Mouse (Mus musculus) CH12.LX (cell line): ENCODE measurements around the gene Poln. TPM values are rescaled to one million over a fixed set of nuclear protein-coding genes. Genes with fewer than 3 reads are reported as not detected.

ENCODE experiments used
- DNase-seq: peaks from one replicate; pipeline ENCODE4 v3.0.0-alpha.2; 2013; ENCODE audit errors: extremely low read depth
- H3K27ac ChIP-seq: 2 replicates; pipeline ENCODE4 v1.5.1; 2012; ENCODE audit warnings: low read depth, mild to moderate bottlenecking, control low read depth, moderate library complexity; ENCODE audit not compliant: insufficient read depth
- H3K27me3 ChIP-seq: replicated peaks from 2 replicates; pipeline ENCODE3; 2012; ENCODE audit warnings: inconsistent platforms
- H3K36me3 ChIP-seq, 2 experiments: replicated peaks in 1 of 2; 2 replicates each; pipeline versions ENCODE3 to v1.6.1; 2012; ENCODE audit warnings: inconsistent platforms in 1 of 2, low read length in 1 of 2, mild to moderate bottlenecking in 1 of 2, mixed read lengths in 1 of 2, moderate library complexity in 1 of 2; ENCODE audit not compliant: control insufficient read depth in 1 of 2, insufficient read depth in 1 of 2
- H3K4me1 ChIP-seq, 2 experiments: 2 replicates each; pipeline ENCODE4 v1.6.1; 2012; ENCODE audit warnings: inconsistent platforms in 1 of 2, moderate library complexity in 1 of 2; ENCODE audit not compliant: insufficient read depth in 2 of 2, control insufficient read depth in 1 of 2
- H3K4me2 ChIP-seq: 2 replicates; pipeline ENCODE4 v1.6.1; 2012; ENCODE audit warnings: low read depth, mild to moderate bottlenecking, control low read depth; ENCODE audit not compliant: poor library complexity, insufficient read depth, severe bottlenecking
- H3K4me3 ChIP-seq, 3 experiments: fragments of 150-350 bp in 1 of 3; sonication (generic) in 1 of 3; replicated peaks in 1 of 3; 2 replicates each; pipeline versions ENCODE3 to v1.5.1; 2011 to 2012; ENCODE audit warnings: low read depth in 2 of 3, low read length in 2 of 3, mild to moderate bottlenecking in 2 of 3, moderate library complexity in 2 of 3, control low read depth in 1 of 3, improper control_type of control experiment in 1 of 3, inconsistent platforms in 1 of 3, mixed read lengths in 1 of 3; ENCODE audit not compliant: poor library complexity in 1 of 3
- H3K79me2 ChIP-seq: replicated peaks from 2 replicates; pipeline ENCODE4 v1.6.1; 2012; ENCODE audit warnings: mild to moderate bottlenecking, moderate library complexity; ENCODE audit not compliant: control insufficient read depth, poor library complexity, insufficient read depth, severe bottlenecking; ENCODE audit errors: extremely low read depth
- H3K9ac ChIP-seq: 2 replicates; pipeline ENCODE4 v1.6.1; 2012; ENCODE audit warnings: low read depth, mild to moderate bottlenecking, control low read depth, moderate library complexity; ENCODE audit not compliant: insufficient read depth
- H3K9me3 ChIP-seq: replicated peaks from 2 replicates; pipeline ENCODE3; 2012; ENCODE audit warnings: low read length, inconsistent platforms, mixed read lengths
- CHD1 ChIP-seq: IDR thresholded peaks from 2 replicates; pipeline ENCODE4 v1.6.1; 2012; ENCODE audit warnings: low read depth, low read length, improper control_type of control experiment, inconsistent platforms
- E2F4 ChIP-seq: IDR thresholded peaks from 2 replicates; pipeline ENCODE4 v1.6.1; 2011; ENCODE audit warnings: low read depth, low read length, improper control_type of control experiment; ENCODE audit not compliant: insufficient replicate concordance
- EP300 ChIP-seq: IDR thresholded peaks from 2 replicates; pipeline ENCODE4 v1.6.1; 2011; ENCODE audit warnings: low read length, improper control_type of control experiment
- ETS1 ChIP-seq: conservative IDR thresholded peaks from 2 replicates; pipeline ENCODE4 v1.6.1; 2012; ENCODE audit warnings: low read depth, mild to moderate bottlenecking, inconsistent platforms, low read length, improper control_type of control experiment, moderate library complexity
- HCFC1 ChIP-seq: IDR thresholded peaks from 2 replicates; pipeline ENCODE4 v1.6.1; 2012; ENCODE audit warnings: low read depth, mild to moderate bottlenecking, inconsistent platforms, low read length, improper control_type of control experiment
- MAFK ChIP-seq: IDR thresholded peaks from 2 replicates; pipeline ENCODE4 v1.6.1; 2011; ENCODE audit warnings: low read length, improper control_type of control experiment; ENCODE audit not compliant: insufficient replicate concordance
- MAX ChIP-seq: IDR thresholded peaks from 2 replicates; pipeline ENCODE4 v1.6.1; 2011; ENCODE audit warnings: low read length, improper control_type of control experiment
- NELFE ChIP-seq: IDR thresholded peaks from 2 replicates; pipeline ENCODE4 v1.6.1; 2011; ENCODE audit warnings: low read depth, low read length, improper control_type of control experiment
- NRF1 ChIP-seq: IDR thresholded peaks from 2 replicates; pipeline ENCODE4 v1.6.1; 2014; ENCODE audit warnings: low read depth, mild to moderate bottlenecking, inconsistent platforms, low read length, improper control_type of control experiment, moderate library complexity
- POLR2A ChIP-seq: IDR thresholded peaks from 2 replicates; pipeline ENCODE4 v1.6.1; 2011; ENCODE audit warnings: low read depth, mild to moderate bottlenecking, improper control_type of control experiment, low read length
- RAD21 ChIP-seq: IDR thresholded peaks from 2 replicates; pipeline ENCODE4 v1.6.1; 2011; ENCODE audit warnings: low read depth, mild to moderate bottlenecking, low read length, improper control_type of control experiment, moderate library complexity
- RCOR1 ChIP-seq: conservative IDR thresholded peaks from 2 replicates; pipeline ENCODE4 v1.6.1; 2012; ENCODE audit warnings: low read depth, mild to moderate bottlenecking, inconsistent platforms, low read length, improper control_type of control experiment
- SIN3A ChIP-seq: IDR thresholded peaks from 2 replicates; pipeline ENCODE4 v1.6.1; 2012; ENCODE audit warnings: low read length, improper control_type of control experiment, inconsistent platforms
- SMC3 ChIP-seq: IDR thresholded peaks from 2 replicates; pipeline ENCODE4 v1.6.1; 2011; ENCODE audit warnings: low read depth, low read length, improper control_type of control experiment
- TCF12 ChIP-seq: IDR thresholded peaks from 2 replicates; pipeline ENCODE4 v1.6.1; 2014; ENCODE audit warnings: low read depth, mild to moderate bottlenecking, inconsistent platforms, low read length, improper control_type of control experiment
- ZMIZ1 ChIP-seq: IDR thresholded peaks from 2 replicates; pipeline ENCODE4 v1.6.1; 2012; ENCODE audit warnings: low read depth, mild to moderate bottlenecking, inconsistent platforms, low read length, improper control_type of control experiment
- ZNF384 ChIP-seq: IDR thresholded peaks from 2 replicates; pipeline ENCODE4 v1.6.1; 2012; ENCODE audit warnings: low read depth, low read length, improper control_type of control experiment, inconsistent platforms
- dilution Hi-C: fragments of 300-500 bp; cut with MboI; formaldehyde crosslinking; loops from 2 replicates; pipeline ENCODE4 v1.14.3; 2020; ENCODE audit warnings: low sequenced_read_pairs; ENCODE audit not compliant: extremely low pct_unique_long_range_greater_than_20kb, extremely low pct_ligation_motif_present
- in situ Hi-C: fragments of 300-500 bp; cut with MboI; formaldehyde crosslinking; loops from 3 replicates; pipeline ENCODE4 v1.14.3; 2019; ENCODE audit warnings: low sequenced_read_pairs, low pct_ligation_motif_present, low pct_unique_long_range_greater_than_20kb, mixed read lengths
- polyA plus RNA-seq: library from polyadenylated mRNA; unstranded; fragments of >175 nt; gene quantifications from 2 replicates; pipeline ENCODE4 v1.2.1, GENCODE M21; 2012; ENCODE audit warnings: low read depth; ENCODE audit not compliant: insufficient read length
- total RNA-seq, 2 experiments: library from RNA; depleted of rRNA; stranded (reverse); fragments of 300-350 nt in 1 of 2; fragments of >200 nt in 1 of 2; gene quantifications; 2 replicates each; pipeline ENCODE4 v1.2.3; 2012 to 2014

The Poln gene
- total and polyA plus RNA-seq, 3 experiments: 0.25 to 0.64 (median 0.39) TPM

DNA sequence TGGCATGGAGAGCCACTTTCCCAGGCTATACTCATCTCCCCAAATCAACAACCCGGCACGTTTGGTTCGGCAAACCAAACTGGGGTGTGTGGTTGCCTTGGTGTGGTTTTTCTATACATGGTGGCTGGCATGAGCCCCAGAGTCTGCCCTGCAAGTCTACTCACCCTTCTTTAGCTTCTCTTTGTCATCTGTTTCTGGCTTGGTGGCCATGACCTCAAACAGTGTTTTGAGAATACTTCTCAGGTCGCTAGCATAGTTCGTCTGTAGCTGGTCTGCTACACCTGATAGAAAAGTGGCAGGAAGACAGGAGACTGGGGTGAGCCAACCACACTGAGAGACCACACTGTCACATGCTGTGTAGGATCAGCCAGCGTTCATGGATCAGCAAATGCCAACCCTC is 29.4 kb upstream of the Poln start:
- Histone ChIP-seq H3K4me1 (peaks cover 20 to 58% of the 10 kb centered on the region in 2 experiments), H3K4me2 (no peak overlapping the region), H3K27me3 (no peaks in the 10 kb centered on the region), H3K9me3 (no peaks in the 10 kb centered on the region), H3K79me2 (no peaks in the 10 kb centered on the region), H3K9ac (no peak overlapping the region), H3K27ac (no peak overlapping the region), H3K4me3 (no peak overlapping the region), H3K36me3 (no peaks in the 10 kb centered on the region)
- dilution Hi-C loops: no loop called here
- DNase-seq: no peak
- TF ChIP-seq E2F4: no peak
- TF ChIP-seq HCFC1: no peak
- no peak for TF ChIP-seq TCF12
- TF ChIP-seq MAX: no peak
- no peak for TF ChIP-seq ETS1
- TF ChIP-seq ZNF384: no peak
- no peak for TF ChIP-seq EP300
- TF ChIP-seq CHD1: no peak
- no peak for TF ChIP-seq POLR2A
- no peak for TF ChIP-seq RAD21
- no peak for TF ChIP-seq NRF1
- no peak for TF ChIP-seq NELFE
- TF ChIP-seq RCOR1: no peak
- TF ChIP-seq ZMIZ1: no peak
- no peak for TF ChIP-seq SIN3A
- no peak for TF ChIP-seq SMC3
- no peak for TF ChIP-seq MAFK
- in situ Hi-C loops: no loop called here

- in situ Hi-C loops (no loop called here), dilution Hi-C loops (no loop called here)
- Histone ChIP-seq H3K27me3 (no peaks in the 10 kb centered on the region), H3K27ac (no peak overlapping the region), H3K36me3 (no peaks in the 10 kb centered on the region), H3K4me2 (no peak overlapping the region), H3K4me1 (peaks cover 20 to 53% of the 10 kb centered on the region in 2 experiments), H3K4me3 (no peak overlapping the region), H3K9me3 (no peaks in the 10 kb centered on the region), H3K9ac (no peak overlapping the region), H3K79me2 (no peaks in the 10 kb centered on the region)
- DNase-seq: no peak
- TF ChIP-seq MAX: no peak
Observed at GRCm38 (mm10) chr5:34197243-34197642, 28.0 kb upstream of the Poln start.
